Mouse (Mus musculus): ENCODE results near the gene Boc. TPM values are rescaled to one million over a fixed set of nuclear protein-coding genes. Genes with fewer than 3 reads are reported as not detected.

Gene Boc
- total RNA-seq (2022): 10 to 100 TPM; 13.9 to 16.8 (median 15.3) TPM

DNA sequence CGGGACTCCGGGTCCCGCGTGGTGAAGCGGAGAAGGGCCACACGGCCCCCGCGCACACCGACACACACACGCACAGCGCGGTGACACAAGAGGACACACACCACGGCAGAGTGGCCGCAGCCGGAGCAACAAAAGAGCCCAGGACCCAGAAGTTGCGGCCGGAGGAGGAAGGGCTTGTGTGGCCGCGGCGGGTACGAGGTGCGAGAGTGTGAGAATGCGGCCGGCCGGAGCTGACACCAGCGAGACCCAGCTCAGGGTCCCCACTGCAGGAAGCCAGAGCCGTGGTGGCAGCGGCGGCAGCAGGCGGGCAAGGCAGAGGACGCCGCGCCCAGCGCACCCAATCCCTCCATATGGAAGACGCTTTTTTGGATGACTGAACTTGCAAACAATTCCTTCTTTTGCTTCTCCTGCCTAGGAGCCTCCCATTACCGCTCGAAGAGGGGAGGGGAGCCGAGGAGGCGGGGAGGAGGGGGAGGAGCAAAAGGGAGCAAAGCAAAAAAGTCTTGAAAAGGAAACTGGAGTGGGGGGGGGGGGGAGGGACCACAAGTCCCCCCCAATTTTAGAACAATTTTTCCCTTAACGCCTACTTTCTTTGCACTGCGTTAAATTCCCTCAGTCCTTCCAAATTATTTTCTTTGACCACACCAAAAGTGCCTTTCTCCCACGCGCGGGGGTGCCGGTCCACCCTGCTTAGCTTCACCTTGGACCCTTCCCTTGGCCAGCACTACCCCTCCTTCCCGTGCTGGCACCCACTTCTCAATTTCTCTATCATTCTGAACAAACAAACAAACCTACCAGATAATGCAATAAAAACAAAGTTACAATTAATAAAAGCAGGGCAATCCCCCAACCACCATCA lies at the start of gene Boc:
TSS of gene Boc (minus strand) at position 427 of the 859 bp plus-strand sequence.
- peak in 1 of 2 experiments; percentile 28 for DNase-seq (ENCODE audit: low spot score in 2 of 2)

DNA sequence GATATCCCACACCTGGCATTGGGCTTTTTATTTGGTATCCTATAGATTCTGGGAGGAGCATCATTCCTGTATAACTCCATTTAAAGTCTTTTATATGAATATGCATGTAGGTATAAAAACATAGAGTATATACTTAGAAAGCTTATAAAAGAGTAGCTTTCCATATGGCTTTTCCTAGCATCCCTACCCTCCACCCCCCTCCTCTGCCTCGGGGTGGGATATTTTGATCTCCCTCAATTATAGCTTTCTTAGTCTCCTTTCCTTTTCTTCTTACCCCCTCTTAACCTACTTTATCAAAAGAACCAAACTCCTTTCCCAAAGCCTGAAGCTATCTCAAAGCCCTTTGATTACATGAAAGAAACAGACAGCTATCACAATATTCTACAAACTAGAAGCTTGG lies 47.9 kb upstream of the Boc start:
- DNase-seq (ENCODE audit: low spot score in 2 of 2): no peak

DNA sequence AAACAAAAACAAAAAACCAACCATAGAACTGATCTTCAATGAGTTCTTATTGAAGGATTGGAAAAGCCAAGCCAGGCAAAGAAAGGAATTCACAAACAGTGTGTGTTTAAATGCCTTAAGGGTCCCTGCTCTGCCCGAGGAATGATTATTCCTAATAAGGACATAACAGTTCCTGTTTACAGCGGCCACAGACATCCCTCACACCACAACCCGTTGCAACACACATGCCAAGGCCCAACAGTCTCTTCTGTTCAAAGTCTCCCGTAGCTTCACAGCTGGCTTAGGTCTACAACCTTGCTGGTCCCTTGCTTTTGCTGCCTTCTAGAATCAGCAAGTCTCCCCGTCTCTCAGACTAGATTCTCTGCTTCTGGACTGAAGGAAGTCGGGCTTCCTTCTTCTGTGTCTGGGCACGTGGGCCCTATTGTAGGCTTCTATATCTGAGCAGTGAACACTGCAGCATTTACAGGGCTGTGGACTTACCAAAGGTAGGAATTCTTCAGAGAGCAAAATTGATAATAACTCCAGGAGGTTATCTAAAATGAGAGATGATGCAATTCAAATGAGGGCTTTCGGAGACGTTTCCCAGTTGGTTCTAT lies 45.4 kb upstream of the Boc start:
- no peak for DNase-seq (ENCODE audit: low spot score in 2 of 2)

DNA sequence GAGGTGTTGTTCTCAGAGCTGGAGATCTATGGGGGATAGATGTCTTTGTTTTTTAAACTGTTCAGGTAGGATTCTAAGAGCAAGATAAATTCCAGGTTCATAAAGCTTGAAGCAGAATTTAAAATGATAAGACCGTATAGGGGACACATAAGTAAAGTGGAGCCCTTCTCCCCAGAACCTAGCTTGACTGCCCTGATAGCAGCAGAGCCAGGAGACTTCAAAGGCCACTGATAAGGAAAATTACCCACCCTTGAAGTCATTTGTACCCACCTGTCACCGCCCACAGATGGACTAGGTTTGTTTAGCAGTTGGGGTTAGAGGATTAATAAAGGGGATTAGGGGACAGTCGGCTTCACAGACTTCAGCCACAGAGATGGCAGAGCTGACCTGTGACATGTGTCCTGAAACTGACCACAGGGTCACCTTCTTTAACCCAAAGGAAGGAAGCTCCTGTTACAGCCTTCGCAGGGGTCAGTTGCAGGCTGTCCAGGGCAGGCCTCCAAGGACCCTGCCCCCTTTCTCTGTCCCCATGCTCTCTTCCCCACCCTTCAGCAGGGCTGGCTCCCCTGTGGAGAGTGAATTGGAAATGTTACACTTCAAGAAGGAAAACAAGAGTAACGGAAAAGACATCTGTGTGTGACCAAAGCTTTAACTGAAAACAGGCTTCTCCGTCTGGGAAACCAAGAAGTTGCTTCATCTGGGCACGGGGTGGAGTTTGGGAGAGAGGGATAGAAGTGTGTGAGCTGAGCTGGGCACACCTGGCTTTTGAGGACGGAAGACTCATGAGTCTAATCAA lies 43.5 kb upstream of the Boc start:
- no peak for DNase-seq (ENCODE audit: low spot score in 2 of 2)

DNA sequence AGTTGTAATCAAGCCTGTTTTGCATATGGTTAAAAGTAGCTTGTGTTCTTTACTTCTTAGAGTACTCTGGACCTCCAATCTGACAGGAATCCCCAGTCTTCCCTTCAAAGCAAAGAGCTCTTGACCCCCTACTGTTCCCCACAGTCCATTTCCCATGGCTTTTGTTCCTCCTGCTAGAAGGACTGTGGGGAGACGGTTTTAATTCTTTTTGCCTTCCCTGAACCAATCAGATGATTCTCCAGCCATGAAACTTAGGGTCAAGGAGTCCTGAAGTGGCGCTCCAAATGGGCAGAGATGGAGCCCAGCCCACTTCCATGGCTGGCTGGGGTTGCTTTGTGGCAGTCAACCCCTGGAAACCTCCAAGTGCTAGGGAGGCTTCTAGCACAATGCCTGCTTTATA lies 42.5 kb upstream of the Boc start:
- no peak for DNase-seq (ENCODE audit: low spot score in 2 of 2)

DNA sequence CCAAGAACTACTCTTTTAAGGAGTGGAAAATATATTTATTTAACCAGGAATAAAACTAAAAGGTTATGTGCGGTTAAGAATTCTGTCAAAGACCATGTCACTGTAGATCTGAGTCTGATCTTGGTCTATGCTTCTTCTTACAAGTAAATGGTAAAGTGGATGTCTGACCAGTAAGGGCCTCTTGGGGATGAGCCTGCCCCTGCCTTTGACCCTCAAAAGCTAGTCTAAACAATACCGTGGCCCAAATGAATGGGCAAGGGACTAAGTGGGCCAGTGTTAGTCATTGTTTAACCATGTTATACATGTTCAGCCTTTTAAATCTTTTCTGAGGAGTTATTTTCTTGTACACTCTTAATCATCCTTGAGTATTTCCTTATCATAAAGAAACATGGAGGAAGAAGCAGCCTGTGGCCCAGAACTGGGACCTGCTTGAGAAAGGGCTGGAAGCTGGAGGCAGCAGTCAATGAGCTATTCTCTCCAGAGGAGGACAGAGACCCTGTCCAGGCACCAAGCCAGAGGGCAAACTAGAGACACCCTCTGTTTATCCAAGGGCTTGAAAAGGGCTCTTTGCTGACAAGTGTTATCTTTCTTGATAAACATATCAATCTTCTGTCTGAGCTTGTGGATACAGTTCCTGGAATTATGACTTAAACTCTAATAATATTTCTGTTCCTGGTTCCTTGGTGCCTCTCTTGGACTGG lies 38.6 kb upstream of the Boc start:
- DNase-seq (ENCODE audit: low spot score in 2 of 2): no peak

DNA sequence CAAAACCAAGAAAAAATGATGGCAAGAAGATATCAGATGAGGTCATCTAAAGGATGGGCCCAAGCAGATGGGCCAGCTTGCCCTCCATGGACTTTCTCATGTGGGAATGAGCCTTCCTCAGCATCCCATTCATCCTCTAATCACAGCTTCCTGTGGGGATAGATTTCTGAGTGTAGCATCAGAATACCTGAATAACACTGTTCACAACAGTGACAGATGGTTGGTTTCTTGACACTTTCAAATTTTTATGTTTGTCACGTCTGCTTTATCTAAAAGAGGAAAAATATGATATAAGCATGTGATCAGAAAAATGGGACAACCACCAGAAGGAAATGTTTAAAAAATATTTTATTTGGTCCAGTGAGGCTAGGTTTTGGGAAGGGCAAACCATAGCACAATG lies 30.8 kb upstream of the Boc start:
- no peak for DNase-seq (ENCODE audit: low spot score in 2 of 2)

DNA sequence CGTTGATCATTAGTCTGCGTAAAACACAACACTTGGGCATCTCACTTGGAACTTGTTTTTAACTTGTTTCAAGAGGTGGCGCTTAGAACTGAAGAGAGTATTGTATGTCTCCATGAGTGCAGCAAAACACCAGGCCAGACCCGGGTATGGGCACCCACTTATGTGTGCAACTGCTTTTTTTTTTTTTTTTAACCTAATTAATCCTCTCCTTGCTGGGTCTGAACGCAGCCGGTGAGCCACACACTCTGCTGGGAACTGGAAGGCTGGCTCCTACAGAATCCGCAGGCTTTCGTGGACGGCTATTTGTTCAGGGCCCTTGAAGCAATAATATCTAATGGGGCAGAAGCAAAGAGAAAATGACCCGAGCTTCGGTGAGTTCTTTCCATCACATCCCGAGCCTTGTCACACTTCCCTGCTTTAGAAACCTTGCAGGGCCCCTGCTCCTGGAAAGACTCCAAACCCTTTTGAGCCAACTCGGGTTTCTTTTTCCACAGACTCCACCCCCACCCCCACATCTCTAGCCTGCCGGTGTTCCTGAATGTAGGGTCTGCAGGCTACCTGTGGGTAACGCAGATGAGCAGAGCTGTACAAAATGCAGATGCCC lies 20.8 kb upstream of the Boc start:
- DNase-seq (ENCODE audit: low spot score in 2 of 2): no peak

DNA sequence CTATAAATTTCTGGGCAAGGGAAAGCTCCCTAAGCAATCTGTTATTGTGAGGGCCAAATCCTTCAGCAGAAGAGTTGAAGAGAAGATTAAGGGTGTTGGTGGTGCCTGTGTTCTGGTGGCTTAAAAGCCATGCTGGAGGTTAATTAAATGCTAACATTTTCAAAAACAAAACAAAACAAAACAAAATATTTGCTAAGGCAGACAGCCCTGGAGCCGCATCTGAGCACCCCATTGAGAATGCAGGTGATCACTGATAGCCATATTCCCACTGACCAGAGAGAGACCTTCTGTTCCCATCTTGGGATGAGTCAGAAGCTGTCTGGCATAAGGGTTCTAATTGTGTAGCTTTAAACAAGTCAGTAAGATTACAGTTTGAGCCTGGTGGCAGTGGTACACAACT lies 19.9 kb upstream of the Boc start:
- DNase-seq (ENCODE audit: low spot score in 2 of 2): no peak

DNA sequence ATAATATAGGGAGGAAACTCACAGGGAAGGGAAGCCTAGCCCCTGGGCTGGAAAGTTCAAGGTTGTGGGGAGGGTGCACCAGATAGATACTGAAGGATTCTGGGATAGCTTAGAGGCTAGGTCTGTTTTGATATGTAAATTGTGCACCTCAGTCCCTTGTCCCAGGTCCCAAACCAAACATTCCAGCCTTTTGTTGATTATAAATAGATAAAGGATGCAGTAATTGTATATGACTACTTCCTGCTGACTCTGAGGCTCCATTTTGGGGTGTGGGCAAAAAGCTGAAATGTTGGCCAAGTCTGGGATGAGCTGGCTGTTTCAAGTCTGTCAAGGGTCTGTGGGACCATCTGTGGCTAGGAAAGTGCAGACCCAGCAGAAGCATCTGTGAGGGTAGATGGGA lies 9.4 kb upstream of the Boc start:
- DNase-seq (ENCODE audit: low spot score in 2 of 2): no peak

DNA sequence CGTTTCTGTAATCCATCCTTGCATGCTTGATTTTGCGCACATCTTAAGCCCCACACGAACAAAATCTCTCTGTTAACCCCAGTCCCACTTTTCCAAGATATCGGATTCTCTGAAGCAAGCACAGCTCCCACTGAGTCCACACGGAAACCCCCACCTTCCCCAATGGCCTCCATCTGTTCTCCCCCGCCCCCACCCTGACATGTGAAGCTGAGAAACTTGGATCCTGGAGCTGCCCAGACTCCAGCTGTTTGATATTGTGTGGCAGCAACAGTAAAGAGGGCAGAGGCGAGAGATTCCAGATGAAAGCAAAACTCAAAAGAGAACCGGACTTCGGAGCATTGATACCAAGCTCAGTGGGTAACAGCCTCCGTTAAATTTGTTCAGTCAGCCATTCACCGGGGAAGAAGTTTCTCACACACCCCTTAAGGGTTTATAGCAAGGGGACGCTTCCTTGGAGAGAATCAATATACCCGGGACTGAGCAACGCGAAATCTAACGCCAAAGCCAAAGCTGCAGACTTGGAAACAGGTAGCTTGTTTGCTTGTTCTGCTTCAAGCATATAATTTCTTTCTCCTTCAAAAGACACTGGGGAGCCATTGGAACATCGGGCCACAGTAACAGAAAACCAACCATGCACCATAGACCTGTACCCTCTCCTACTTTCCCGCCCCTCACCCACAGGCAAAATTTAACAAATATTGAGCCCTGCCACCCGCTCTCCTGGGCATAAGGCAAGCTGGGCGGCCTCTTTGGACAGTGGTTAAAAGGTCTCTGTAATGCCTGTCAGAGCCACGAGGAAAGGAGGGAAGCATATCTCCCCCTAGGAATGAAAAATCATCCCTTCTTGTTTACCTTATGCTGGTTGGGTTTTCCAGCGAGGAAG lies 6.9 kb upstream of the Boc start:
- DNase-seq (ENCODE audit: low spot score in 2 of 2): no peak

DNA sequence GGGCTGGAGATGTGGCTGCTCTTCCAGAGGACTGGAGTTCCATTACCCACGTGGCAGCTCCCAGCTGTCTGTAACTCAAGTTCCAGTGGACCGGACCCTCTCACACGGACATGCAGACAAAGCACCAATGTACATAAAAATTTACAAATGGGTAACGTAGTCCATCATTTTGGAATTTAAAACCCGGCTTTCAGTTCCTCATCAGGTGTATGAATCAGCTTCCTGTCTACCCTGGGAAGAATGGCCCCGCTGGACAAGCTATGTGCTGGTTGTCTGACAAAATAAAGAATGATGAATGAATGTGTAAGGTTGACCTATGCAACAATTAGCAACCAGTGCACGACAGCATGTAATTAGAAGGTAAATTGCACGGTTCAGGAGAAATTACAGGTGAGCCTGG lies 5.7 kb upstream of the Boc start:
- DNase-seq (ENCODE audit: low spot score in 2 of 2): no peak

DNA sequence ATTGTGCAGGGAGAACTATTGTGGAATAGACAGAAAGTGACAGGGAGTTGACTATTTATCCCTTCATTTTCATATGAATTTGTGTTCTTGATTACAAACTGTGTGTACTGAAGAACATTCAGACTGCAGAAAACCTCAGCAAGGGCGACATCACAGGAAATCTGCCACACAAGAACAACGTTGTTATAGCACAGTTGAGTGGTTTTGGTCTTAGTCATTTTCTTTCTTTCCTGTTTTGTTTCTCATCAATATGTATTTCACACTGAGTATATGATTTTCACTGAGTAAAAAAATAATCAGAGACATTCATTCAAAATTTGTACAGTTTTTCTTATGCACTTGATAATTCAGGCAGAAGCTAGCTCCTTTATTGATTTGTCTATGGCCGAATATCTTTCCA lies 3.4 kb upstream of the Boc start:
- no peak for DNase-seq (ENCODE audit: low spot score in 2 of 2)

DNA sequence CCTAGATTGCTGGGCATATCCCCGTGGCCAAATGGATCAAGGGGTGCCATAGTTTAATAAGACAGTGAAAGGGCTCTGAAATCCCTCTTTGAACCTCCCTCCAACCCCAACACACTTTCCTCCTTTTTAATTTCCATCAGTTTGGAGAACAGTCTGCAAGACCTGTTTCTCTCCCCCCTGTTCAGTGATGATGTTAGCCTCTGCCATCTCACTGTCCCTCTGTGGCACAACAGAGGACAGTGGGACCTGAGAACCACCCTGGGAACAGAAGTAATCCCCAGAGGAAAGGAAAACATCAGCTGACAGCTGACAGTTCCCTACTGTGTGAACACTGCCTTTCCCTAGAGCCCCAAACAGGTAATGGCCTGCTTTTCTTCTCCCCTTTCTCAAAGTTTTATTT lies 1.5 kb upstream of the Boc start:
- DNase-seq (ENCODE audit: low spot score in 2 of 2): no peak

DNA sequence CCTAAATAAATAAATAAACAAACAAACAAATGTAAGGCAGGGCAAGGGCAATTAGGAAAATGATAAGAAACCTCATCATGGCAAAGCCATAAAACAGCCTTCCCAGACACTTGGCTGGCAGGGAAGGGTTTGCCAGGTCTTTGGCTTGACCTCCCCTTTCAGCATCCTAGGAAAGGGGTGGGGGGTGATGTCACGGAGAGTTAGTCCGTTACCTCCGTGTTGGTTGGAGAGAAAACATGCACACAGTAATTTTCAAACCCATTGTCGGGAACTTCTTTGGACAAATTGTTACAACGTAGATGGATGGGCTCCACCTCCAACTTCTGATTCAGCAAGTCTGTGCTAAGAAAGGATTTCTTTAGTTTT lies 616 bp upstream of the Boc start:
- DNase-seq (ENCODE audit: low spot score in 2 of 2): no peak

DNA sequence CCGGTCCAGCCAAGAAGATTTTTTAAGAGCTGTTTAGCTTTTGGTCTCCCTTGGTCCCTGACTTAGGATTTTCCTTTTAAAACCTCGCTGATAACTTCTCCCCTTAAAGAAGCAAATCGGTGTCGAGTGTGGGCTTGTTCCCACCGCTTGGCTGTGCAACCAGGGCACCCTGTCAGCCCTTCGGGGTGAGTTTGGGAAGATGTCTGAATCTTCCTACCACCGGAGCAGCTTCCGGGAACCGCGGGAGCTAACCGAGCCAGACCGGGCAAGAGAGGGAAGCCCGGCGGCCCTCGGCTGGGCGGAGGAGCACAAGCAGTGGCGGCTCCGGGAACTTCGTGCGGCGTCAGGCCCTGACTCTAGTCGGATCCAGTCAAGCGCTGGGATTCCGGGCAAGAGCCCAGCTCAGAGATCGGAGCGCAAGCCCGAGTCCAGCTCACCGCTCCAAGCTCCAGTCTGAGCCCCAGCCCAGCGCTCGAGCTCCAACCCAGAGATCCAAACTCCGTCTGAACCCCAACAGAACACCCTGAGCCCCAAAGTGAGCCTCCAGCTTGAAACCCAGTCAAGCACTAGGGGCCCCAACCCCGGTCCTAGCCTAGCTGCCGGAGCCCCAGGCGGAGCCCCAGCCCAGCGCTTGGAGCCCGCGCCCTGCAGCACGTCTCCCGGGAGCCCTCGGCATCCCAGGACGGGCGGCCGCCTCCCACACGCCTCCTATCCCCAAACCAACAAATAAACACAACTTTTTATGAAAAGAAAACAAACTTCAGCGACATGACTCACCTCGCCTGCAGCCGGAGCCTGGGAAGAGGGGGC lies 831 bp downstream of the Boc start:
- DNase-seq (ENCODE audit: low spot score in 2 of 2): peak in 1 of 2 experiments; percentile 54

DNA sequence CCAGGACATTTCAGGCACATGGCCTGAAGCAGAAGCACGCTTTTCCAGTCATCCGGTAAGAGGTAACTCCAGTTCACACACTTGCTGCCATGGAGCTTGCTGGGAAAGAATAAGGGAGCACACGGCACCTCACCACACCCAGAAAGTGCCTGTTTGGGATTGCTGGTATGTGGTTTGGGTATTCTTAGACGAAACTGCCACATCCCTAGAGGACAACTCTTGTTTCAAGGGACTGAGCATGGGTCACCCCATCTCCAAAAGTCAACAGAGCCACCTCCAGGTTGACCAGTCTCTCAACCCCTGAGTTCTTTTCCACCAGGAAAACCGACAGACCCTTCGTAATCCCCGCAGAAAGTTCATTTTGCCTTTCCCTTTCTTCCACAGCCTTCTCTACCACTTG lies 1.6 kb downstream of the Boc start:
- no peak for DNase-seq (ENCODE audit: low spot score in 2 of 2)

DNA sequence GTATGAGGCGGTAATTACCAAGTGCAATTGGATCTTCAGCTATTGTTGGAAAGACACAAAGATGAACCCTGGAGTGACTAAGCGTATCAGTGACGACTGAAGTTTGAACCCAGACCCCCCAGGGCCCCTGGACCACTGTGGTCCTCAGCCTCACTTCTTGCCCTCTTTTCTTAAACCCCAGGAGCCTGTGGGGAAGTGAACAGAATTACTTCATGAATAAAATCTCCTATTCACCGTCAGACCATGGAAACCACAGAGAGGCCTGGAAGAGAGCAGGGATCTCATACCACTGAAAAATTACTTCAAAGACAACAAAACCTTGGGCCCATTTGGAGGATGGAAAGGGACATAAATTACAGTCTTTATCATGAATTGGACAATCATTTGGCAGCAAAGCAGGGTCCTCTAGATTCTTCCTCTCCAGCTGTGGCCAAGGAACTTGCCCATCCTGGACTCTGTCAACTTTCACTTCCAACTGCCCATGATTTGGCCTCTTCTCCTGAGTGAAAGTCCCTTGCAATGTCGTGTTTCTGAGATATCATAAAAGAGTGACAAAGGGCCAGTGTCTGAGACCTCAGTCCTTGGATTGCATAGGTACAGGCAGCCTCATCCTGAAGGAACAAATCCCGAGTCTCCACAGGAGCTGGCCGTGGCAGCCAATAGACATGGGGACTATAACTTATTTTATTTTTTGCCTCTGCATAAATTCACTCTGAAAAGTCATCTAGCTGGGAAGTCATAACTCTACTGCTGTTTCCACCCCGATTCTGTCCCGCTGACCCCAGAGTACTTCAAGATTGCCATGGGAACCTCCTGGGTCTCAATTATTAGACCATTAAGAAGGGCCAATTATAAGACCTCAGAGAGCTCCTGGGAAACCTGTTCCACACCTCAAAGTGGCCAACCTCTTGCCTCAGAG lies 2.6 kb downstream of the Boc start:
- no peak for DNase-seq (ENCODE audit: low spot score in 2 of 2)
